Mouse (Mus musculus) myocyte (in vitro differentiated cells): Measurements from ENCODE around the gene D930048N14Rik.

Experiments
- CEBPB ChIP-seq: IDR thresholded peaks from 2 replicates; pipeline ENCODE4 v1.6.1; 2011; ENCODE audit warnings: mild to moderate bottlenecking, moderate library complexity; ENCODE audit not compliant: poor library complexity, insufficient read depth, severe bottlenecking
- MAX ChIP-seq: IDR thresholded peaks from one replicate; pipeline ENCODE4 v1.6.1; 2011; ENCODE audit warnings: low read depth, mild to moderate bottlenecking, control low read depth
- MYOD1 ChIP-seq, 3 experiments: IDR thresholded peaks; one replicate each; pipeline ENCODE4 v1.6.1; 2011; ENCODE audit warnings: control low read depth in 2 of 3, low read depth in 2 of 3, mild to moderate bottlenecking in 2 of 3, moderate library complexity in 1 of 3; ENCODE audit not compliant: insufficient read length in 2 of 3, control insufficient read depth in 1 of 3
- MYOG ChIP-seq, 3 experiments: IDR thresholded peaks; one replicate each; pipeline ENCODE4 v1.6.1; 2011; ENCODE audit warnings: control low read depth in 2 of 3, low read depth in 2 of 3, mild to moderate bottlenecking in 2 of 3; ENCODE audit not compliant: insufficient read length in 2 of 3, control insufficient read depth in 1 of 3, insufficient read depth in 1 of 3
- POLR2A ChIP-seq: IDR thresholded peaks from one replicate; pipeline ENCODE4 v1.6.1; 2011; ENCODE audit warnings: low read depth, mild to moderate bottlenecking, control low read depth, moderate library complexity; ENCODE audit not compliant: insufficient read length
- TCF12 ChIP-seq: IDR thresholded peaks from one replicate; pipeline ENCODE4 v1.6.1; 2011; ENCODE audit warnings: mild to moderate bottlenecking, control low read depth; ENCODE audit not compliant: poor library complexity, insufficient read depth, severe bottlenecking
- TCF3 ChIP-seq: IDR thresholded peaks from one replicate; pipeline ENCODE4 v1.6.1; 2011; ENCODE audit warnings: low read depth, control low read depth; ENCODE audit not compliant: insufficient read length
- USF1 ChIP-seq: IDR thresholded peaks from one replicate; pipeline ENCODE4 v1.6.1; 2011; ENCODE audit warnings: low read depth, mild to moderate bottlenecking, control low read depth, moderate library complexity

DNA sequence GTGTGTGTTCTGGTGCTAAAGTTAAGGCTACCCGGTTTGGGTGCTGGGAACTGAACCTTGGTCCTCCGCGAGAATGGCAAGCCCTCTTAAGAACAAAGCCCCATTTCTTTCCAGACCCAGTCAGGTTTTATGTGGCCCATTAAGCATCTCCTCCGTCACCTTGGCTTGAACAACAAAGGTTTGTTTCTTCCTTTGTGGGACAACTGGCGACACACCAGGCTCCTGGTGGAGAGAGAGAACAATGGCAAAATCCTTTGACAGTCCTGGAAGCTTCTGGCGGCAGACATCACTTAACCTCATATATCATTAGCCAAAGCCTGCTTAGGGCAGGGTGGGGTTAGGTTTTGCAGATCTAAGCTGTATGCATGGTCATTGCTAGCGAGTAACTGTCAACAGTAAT, 11.9 kb downstream of the D930048N14Rik start:
- TF ChIP-seq POLR2A (no peak), MYOD1 (IDR thresholded peaks at IDR 0.05; ENCODE audit: control insufficient read depth in 1 of 3, insufficient read length in 2 of 3, low read depth in 2 of 3) (no peak), MYOG (IDR thresholded peaks at IDR 0.05; ENCODE audit: control insufficient read depth in 1 of 3, insufficient read depth in 1 of 3, insufficient read length in 2 of 3, low read depth in 2 of 3) (no peak), MAX (no peak), CEBPB (no peak), TCF3 (no peak), TCF12 (no peak), USF1 (no peak)
